Comparison of ENCODE assay signal across 23 mouse cellular contexts in genomic region chr7:109787860-109788259, GRCm38 (mm10). TPM values are rescaled to one million over a fixed set of nuclear protein-coding genes. Genes with fewer than 3 reads are reported as not detected.
"Had no signal": no experiment of that assay in that cellular context is flagged by ENCODE, and none has a peak within 500 bp of the region (broad histone marks: within the 10 kb centered on the region; RNA-seq: fewer than 3 reads in every experiment).

No protein-coding gene starts in this region.

- H3K36me3 ChIP-seq: limb, embryonic 10.5 days; limb, embryonic 13.5 days; liver, embryonic 15.5 days; midbrain, embryonic 10.5 days; midbrain, embryonic 13.5 days had no signal

- DNase-seq: kidney, adult 18-20 months; kidney, adult 9 months; kidney, postnatal 14 days; kidney, postnatal 4 days; lung, adult 2 months; lung, postnatal 14 days; lung, postnatal 4 days; thymus, adult 2 months; thymus, postnatal 14 days; thymus, postnatal 4 days had no signal

- H3K9ac ChIP-seq: limb, embryonic 13.5 days; liver, embryonic 15.5 days; midbrain, embryonic 13.5 days had no signal

- H3K4me1 ChIP-seq: limb, embryonic 10.5 days; liver, embryonic 15.5 days; midbrain, embryonic 10.5 days; midbrain, embryonic 13.5 days had no signal

- H3K4me2 ChIP-seq: limb, embryonic 13.5 days; liver, embryonic 15.5 days; midbrain, embryonic 13.5 days had no signal

- H3K27ac ChIP-seq: limb, embryonic 10.5 days; limb, embryonic 13.5 days; liver, embryonic 15.5 days; midbrain, embryonic 10.5 days; midbrain, embryonic 13.5 days had no signal

- H3K9me3 ChIP-seq: limb, embryonic 10.5 days; limb, embryonic 13.5 days; liver, embryonic 15.5 days; midbrain, embryonic 10.5 days; midbrain, embryonic 13.5 days had no signal

- H3K4me3 ChIP-seq: limb, embryonic 10.5 days; limb, embryonic 13.5 days; liver, embryonic 15.5 days; midbrain, embryonic 10.5 days; midbrain, embryonic 13.5 days had no signal

- ATAC-seq: midbrain, embryonic 13.5 days had no signal

RNA-seq across cellular contexts. Expression of gene Nrip3, which starts 6.0 kb away (rescaled TPM):
- total RNA-seq: liver, adult 2 months had no signal
- polyA plus RNA-seq: liver, adult 2 months had no signal

RNA-seq across cellular contexts. Expression of gene Ascl3, which starts 56.3 kb away (rescaled TPM):
- total RNA-seq: layer of hippocampus, adult 18-20 months; layer of hippocampus, postnatal 14 days; left cerebral cortex, adult 18-20 months; left cerebral cortex, postnatal 25 days; liver, adult 2 months; midbrain, postnatal 0 days had no signal
- polyA plus RNA-seq: kidney, embryonic 16.5 days; limb, embryonic 13.5 days; liver, embryonic 15.5 days; midbrain, embryonic 10.5 days; neural tube, embryonic 11.5 days had no signal
